Mouse (Mus musculus) c-Kit-negative CD71-positive TER-119-positive erythroid progenitor cells, embryonic 14.5 days (primary cell): ENCODE results near the gene Tubb5.

Source experiments
- DNase-seq: peaks from one replicate; pipeline ENCODE4 v3.0.0-alpha.2; 2013; ENCODE audit warnings: low read depth, low spot score

The Tubb5 gene

DNA sequence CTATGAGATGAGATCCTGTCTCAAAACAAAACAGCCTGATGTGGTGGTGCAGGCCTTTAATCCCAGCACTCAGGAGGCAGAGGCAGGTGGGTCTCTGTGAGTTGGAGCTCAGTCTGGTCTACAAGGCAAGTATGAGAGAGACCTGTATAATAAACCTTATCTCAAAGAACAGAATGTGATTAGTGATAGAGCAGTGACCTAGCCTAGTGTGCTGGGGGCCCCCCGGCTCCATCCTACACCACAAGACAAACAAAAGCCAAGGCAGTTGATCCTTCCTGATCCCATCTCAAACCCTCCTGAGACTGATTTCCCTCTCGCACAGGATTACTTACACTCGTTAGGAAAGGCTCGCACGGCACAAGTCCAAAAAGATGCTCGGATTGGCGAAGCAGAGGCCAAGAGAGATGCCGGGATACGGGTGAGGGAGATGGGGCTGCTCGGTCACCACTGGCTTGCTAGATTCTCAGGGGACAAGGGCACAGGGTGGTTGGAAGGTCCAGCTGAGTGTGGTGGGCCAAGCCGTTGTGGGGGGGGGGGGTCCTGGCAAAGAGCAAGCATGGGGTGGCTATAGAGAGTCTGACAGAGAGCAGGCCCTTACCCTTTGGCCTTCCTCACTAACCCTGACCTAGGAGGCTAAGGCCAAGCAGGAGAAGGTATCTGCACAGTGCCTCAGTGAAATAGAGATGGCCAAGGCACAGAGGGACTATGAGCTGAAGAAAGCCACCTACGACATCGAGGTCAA lies 12.8 kb downstream of the Tubb5 start:
- no peak for DNase-seq

DNA sequence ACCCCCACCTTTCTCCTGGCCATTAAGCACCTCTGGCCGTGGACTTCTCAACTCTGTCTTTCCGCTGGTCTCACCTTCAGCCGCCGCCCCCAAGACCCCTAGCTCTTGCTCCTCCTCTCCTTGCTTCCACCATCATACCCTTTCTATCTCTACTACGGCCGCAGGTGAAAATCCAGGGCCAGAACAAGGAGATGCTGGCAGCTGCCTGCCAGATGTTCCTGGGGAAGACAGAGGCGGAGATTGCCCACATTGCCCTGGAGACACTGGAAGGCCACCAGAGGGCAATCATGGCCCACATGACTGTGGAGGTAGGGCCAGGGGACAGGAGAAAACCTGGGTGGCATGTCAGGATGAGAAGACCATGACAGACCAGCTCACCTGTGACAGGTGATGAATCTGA lies 13.7 kb downstream of the Tubb5 start:
- DNase-seq, result no peak

DNA sequence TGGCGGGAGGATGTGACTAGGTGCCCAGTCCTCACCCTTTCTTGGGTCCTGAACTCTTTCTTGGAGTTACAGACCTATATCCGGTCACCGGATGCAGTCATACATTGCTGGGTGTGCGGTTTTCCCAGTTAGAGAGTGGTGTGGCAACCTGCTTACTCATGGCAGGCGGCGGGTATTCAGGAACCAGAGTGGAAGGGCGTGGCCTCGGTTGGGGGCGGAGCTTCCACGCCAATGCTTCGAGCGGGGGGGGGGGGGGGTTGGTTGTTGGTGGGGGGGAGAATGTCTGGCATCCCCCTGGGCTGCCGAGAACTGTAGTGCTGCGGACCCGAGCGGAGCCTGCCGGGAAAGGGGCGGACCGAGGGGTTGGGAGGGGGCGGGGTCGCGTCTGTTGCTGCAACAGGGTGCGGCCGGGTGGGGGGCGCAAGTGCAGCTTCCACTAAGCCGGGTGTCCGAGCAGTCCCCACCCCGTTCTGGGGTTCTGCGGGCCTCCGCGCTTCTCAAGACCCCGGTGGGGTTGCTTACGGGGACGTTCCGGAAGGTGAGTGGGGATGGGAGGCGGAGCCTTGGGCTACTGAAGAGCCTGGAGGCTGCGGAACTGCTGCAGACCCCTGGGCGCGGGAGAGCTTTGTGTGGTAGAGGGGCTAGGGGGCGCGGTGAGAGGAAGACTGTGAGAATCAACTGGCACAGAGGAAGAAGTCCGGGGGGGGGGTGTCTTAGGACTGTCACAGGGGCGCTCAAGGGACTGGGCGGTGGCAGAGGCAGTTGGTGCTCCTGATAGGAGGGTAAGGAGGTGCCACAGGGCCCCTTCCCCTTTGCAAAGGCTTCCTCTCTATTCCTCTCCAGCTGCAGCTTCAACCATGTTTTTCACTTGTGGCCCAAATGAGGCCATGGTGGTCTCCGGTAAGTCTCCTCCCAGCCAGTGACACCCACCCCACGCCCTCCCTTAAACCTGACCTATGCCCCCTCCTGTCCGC lies 14.9 kb downstream of the Tubb5 start, which contains the start of gene Flot1:
Flot1 (plus strand) TSS at position 267 of the 974 bp plus-strand sequence.
- DNase-seq, result peak; percentile 83

DNA sequence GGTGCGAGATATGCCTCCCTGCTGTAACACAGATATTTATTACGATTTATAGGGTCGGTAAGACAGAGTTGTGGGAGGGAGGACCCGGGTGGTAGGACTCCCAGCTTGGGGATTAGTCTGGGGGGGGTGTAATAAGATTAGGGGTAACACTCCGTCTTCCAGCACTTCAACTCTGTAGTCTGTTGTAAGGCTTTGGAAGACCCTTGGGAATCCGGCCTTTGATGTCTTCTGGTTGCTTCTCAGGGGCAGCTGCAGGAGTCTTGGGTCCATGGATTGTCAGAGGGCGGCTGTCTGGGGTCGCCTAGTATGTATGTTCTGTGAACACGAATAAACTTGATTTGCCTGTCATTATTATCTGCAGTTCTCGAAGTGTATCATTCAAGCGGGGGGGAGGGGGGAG lies 15.5 kb downstream of the Tubb5 start:
- DNase-seq, result no peak

DNA sequence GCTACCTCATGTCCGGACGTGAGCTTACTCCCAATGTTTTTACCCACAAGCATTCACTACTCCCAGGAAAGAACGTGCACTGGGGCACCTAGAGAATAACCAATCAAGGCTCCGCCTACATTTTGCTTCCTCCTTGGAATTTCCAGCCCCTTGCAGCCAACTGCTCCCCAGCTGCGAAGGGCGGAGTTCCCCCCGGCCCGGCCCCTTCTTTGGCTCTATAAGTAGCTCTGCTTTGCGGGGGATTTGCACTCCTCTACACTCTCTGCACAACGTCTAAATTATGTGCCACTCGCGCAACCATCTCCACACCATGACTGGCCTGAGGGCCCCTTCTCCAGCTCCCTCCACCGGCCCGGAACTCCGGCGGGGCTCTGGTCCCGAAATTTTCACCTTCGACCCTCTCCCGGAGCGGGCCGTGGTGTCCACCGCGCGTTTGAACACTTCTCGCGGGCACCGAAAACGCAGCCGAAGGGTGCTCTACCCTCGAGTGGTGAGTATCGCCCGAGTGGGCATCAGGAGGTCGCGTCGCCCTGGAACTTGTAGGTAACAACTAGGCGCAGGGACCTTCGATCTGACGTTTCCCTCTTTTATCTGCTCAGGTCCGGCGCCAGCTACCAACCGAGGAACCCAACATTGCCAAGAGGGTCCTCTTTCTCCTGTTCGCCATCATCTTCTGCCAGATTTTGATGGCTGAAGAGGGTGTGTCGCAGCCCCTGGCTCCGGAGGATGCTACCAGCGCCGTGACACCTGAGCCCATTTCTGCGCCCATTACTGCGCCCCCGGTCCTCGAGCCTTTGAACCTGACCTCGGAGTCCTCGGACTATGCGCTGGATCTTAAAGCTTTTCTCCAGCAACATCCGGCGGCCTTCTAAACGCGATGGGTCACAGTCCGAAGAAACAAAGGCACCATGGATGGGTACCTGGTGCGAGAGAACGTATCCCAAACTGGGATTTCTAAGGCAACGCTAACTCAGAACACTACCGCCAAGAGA lies 16.4 kb downstream of the Tubb5 start, which contains the start of gene Ier3:
Ier3 (plus strand) TSS at position 246 of the 992 bp plus-strand sequence.
- no peak for DNase-seq

GRCm38 (mm10) chr17:35820111-35820510 lies 18.0 kb downstream of the Tubb5 start:
- DNase-seq, result no peak

DNA sequence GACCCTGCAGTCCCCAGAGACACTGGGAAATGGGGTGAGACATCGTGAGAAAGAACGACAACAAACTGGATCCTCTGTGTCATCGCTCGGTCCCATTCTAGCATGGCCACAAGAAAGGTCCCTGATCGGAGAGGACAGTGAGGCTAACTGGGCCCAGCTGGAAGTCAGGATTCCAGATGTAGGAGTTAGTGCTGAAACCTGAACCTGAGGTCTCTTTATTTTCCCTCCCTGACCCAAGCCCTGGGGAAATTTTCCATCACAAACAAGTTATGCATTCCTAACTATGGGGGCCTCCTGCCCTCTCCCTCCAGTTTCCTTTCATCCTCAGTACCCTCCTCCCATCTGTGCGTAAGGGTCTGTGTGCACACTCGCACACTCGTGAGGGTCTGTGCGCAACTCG lies 20.9 kb downstream of the Tubb5 start:
- DNase-seq, result no peak

- no peak for DNase-seq
Observed at GRCm38 (mm10) chr17:35816686-35817085, 21.4 kb downstream of the Tubb5 start.

- no peak for DNase-seq
Observed at GRCm38 (mm10) chr17:35815836-35816235, 22.3 kb downstream of the Tubb5 start.

GRCm38 (mm10) chr17:35814678-35815077 lies 23.4 kb downstream of the Tubb5 start:
- DNase-seq, result no peak

- no peak for DNase-seq
Observed at GRCm38 (mm10) chr17:35813653-35814052, 24.5 kb downstream of the Tubb5 start.

DNA sequence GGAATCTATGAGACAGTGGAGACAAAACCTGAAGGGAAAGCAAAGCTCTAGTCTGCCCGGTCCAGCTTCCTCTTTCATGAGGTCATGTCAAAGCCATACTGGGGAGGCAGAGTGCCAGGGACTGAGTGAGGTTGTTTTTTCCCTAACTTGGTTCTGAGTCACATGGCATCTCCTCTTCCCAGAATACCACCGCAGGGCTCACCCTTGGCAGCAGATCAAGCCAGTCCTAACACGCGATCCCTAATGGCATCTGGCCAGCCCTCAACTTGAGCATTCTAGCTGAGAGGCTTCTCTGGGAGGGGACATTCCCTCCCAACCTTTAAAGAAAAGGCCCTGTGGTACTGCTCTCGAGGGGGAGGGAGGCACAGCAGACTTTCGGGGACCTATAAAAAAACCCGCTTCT lies 24.9 kb downstream of the Tubb5 start:
- DNase-seq, result no peak

DNA sequence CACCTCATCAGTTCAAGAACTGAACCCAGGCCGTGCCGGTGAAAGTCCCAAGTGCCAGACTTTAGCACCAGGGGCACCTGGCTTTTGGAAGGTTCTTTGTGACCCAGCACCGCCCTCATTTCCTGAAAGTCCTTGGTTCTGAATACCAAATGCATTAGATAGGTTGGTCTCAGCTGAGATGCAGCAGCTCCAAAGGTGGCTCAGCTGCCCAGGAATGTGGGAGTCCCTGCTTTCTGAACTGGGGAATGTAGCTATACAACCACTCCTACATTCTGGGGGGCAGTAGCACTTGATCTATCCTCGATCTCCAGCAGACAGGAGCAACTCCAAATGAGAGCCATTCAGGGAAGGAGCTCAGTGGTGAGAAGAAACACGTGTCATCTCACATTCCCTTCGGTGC lies 25.4 kb downstream of the Tubb5 start:
- DNase-seq, result no peak

- DNase-seq, result no peak
Observed at GRCm38 (mm10) chr17:35812307-35812706, 25.8 kb downstream of the Tubb5 start.

DNA sequence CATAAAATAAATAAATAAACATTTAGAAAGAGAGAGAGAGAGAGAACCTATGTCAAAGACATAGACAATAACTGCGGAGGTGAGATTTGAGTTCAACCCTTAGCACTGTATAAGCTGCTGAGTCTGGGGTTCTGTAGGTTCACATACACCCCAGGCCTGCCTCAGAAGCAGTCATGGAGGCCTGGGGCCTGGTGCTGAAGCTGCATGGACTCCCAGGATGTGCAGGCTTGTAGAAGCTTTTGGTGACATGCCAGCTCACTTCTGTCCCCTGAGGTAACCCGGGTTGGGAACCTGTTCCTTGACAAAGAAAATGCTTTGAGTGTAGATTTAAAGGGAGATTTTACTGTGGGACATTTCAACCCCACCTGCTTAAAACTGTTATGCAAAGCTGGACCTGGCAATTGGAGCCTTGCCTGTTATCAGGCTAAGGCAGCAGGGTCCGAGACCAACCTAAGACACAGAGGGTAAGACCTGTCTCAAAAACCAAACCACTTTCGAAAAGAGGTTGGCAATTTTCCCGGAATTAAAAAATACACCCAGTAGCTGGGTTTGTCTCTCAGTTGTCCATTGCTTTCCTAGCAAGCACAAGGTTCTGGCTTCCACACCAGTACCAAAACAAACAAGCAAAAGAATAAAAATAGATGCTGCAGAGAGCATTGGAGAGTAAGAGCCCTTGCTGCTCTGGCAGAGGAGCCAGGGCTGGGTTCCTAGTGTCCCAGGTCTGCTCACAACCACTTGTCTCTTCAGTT lies 27.0 kb downstream of the Tubb5 start:
- DNase-seq, result no peak

DNA sequence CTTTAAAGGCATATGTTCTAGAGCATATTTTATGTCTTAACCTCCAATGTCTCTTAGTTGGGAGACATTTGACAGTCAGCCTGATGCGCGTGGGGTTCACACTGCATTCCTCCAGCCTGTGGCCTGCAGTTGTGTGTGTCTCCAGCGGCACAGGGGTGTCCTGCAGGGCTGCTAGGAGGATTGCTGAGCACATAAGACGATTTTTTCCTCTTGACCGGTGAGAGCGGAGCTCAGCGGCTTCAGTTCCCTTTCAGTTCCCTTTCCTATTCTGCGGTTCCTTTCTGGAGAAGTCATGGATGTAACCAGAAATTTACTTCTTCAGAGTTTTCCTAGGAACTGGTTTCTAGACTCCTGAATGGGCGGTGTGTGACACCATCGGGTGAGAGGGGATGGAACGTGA lies 28.7 kb downstream of the Tubb5 start:
- DNase-seq, result no peak

DNA sequence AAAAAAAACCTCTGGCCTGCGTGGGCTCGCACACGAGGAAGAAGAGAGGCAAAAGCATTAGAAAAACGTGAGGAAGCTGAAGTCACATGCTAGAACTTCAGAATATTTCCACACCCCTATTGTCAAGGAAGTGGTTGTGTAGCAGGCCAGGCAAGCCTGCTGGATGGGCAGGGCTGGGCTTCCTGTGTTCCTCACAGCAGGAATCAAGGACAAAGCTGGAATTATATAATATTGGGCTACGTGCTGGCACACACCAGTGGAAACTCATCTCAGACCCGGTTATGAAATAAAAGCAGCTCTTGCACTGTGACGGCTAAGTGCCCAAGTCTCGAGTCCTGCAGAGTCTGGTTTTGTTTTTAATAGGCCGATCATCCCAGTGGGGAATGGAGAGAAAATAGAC lies 30.0 kb downstream of the Tubb5 start:
- DNase-seq, result no peak

DNA sequence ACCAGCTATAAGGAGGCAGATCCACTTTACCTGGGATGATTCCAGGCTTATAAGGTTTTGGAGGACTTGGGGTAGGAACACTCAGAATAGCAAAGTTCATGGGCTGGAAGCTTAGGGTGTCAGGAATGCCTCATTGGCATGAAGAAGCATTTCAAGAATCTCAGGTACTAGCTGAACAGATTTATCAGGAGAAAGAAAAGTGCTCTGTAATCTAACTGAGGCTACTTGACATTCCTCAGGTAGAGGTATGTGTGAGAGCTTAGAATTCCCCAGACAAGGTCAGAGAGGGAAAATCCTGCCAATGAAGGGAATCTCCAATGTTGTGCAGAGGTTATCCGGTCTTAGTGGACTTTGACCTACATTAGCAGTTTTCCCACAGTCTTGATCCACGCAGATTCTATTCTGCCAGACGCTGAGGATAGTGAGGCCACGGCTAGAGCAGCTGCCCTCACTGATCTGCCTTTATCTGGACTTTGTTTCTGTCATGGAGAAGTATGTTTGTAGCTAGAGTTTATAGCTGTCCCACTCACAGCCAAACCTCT lies 34.2 kb downstream of the Tubb5 start:
- no peak for DNase-seq

DNA sequence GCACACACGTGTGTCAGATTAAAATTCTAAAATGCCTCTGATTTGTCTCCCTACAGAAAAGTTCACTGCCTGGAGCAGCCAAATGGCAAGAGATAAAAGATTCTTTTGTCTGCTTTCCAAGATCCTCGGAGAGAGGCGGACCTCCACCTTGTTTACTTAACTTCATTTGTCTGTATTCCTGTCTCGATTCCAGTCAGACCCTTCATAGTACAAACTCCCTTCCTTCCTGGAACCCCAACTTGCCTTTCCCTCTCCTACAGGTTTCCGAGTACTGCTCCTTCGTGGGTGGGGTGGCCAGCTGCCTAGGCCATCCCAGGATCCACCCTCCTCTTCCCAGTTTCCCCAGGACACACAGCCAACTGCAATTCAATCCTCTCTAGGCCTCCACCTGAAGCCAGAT lies 35.1 kb downstream of the Tubb5 start:
- no peak for DNase-seq

- no peak for DNase-seq
Observed at GRCm38 (mm10) chr17:35800905-35801304, 37.2 kb downstream of the Tubb5 start.
